Mouse (Mus musculus): ENCODE measurements around the gene Atad2b.

The Atad2b gene

GRCm38 (mm10) chr12:5081480-5081879, 164.3 kb downstream of the Atad2b start:
- DNase-seq (ENCODE audit: low read depth, low spot score): no peak

- DNase-seq (ENCODE audit: low read depth, low spot score): no peak
Observed at GRCm38 (mm10) chr12:5084714-5085113, 167.6 kb downstream of the Atad2b start.

GRCm38 (mm10) chr12:5087787-5088519, 170.8 kb downstream of the Atad2b start:
- no peak for DNase-seq (ENCODE audit: low read depth, low spot score)

GRCm38 (mm10) chr12:5088639-5089038, 171.5 kb downstream of the Atad2b start:
- DNase-seq (ENCODE audit: low read depth, low spot score): no peak

Measured in CD4-positive, CD25-positive, alpha-beta regulatory T cell, adult 2 months (primary cell).